Mouse (Mus musculus): ENCODE measurements around the gene Fry.

Fry gene

GRCm38 (mm10) chr5:150464721-150465120, 346.3 kb downstream of the Fry start:
- peak; percentile 90 for DNase-seq

- peak; percentile 94 for DNase-seq
Measured at GRCm38 (mm10) chr5:150465218-150465617, 346.8 kb downstream of the Fry start.

- DNase-seq: peak; percentile 100
Measured at GRCm38 (mm10) chr5:150466132-150466531, 347.7 kb downstream of the Fry start.

- DNase-seq: peak; percentile 98
Measured at GRCm38 (mm10) chr5:150468431-150468830, 350.0 kb downstream of the Fry start.

- peak; percentile 68 for DNase-seq
Measured at GRCm38 (mm10) chr5:150477364-150477763, 358.9 kb downstream of the Fry start.

GRCm38 (mm10) chr5:150478612-150479011, 360.2 kb downstream of the Fry start:
- peak; percentile 95 for DNase-seq

- DNase-seq: peak; percentile 92
Measured at GRCm38 (mm10) chr5:150485198-150485597, 366.8 kb downstream of the Fry start.

GRCm38 (mm10) chr5:150490285-150490684, 371.8 kb downstream of the Fry start:
- peak; percentile 71 for DNase-seq

GRCm38 (mm10) chr5:150490821-150491220, 372.4 kb downstream of the Fry start:
- peak; percentile 74 for DNase-seq

GRCm38 (mm10) chr5:150491573-150492173, 373.2 kb downstream of the Fry start:
- DNase-seq: peak; percentile 77

GRCm38 (mm10) chr5:150495792-150496191, 377.3 kb downstream of the Fry start:
- DNase-seq: peak; percentile 92

GRCm38 (mm10) chr5:150510451-150511225, 392.2 kb downstream of the Fry start:
- DNase-seq: peak; percentile 57

- peak; percentile 71 for DNase-seq
Measured at GRCm38 (mm10) chr5:150513264-150513663, 394.8 kb downstream of the Fry start.

- DNase-seq: peak; percentile 21
Measured at GRCm38 (mm10) chr5:150514027-150514426, 395.6 kb downstream of the Fry start.

GRCm38 (mm10) chr5:150518064-150518463, 399.6 kb downstream of the Fry start, which contains the start of gene Zar1l:
TSS of gene Zar1l (minus strand) at chr5:150518164.
- DNase-seq: no peak

- DNase-seq: peak; percentile 19
Measured at GRCm38 (mm10) chr5:150519551-150519950, 401.1 kb downstream of the Fry start.

- peak; percentile 98 for DNase-seq
Measured at GRCm38 (mm10) chr5:150521937-150522866, 403.8 kb downstream of the Fry start, which contains the start of gene Brca2. TSS of gene Brca2 (plus strand) at chr5:150522630.

- no peak for DNase-seq
Measured at GRCm38 (mm10) chr5:150522867-150523234, 404.4 kb downstream of the Fry start.

- peak; percentile 13 for DNase-seq
Measured at GRCm38 (mm10) chr5:150525239-150525638, 406.8 kb downstream of the Fry start.

GRCm38 (mm10) chr5:150541302-150541701, 422.9 kb downstream of the Fry start:
- DNase-seq: no peak

GRCm38 (mm10) chr5:150543184-150543583, 424.7 kb downstream of the Fry start:
- DNase-seq: peak; percentile 21
